Mouse (Mus musculus) heart, embryonic 13.5 days (tissue): ENCODE measurements around the gene Timm50. TPM values are rescaled to one million over a fixed set of nuclear protein-coding genes. Genes with fewer than 3 reads are reported as not detected.
A peak's percentile ranks its signal among the peaks of the same experiment; 100 is the strongest.

Source experiments
- ATAC-seq: fragments of 200-750 bp; cut with Nextera tagmentation; 2 replicates; pipeline ENCODE4 v1.8.0; 2017; ENCODE audit warnings: moderate TSS enrichment; ENCODE audit not compliant: insufficient number of reproducible peaks, low FRiP score, low TSS enrichment; ENCODE audit errors: extremely low read depth
- H3K27ac ChIP-seq: fragments of 300-500 bp; sonication (generic); replicated peaks from 2 replicates; pipeline ENCODE4 v1.5.1; 2015; ENCODE audit warnings: moderate library complexity, mild to moderate bottlenecking, inconsistent platforms
- H3K27me3 ChIP-seq: fragments of 300-500 bp; sonication (generic); replicated peaks from 2 replicates; pipeline ENCODE4 v1.6.1; 2015; ENCODE audit warnings: mild to moderate bottlenecking, inconsistent platforms
- H3K36me3 ChIP-seq: fragments of 300-500 bp; sonication (generic); 2 replicates; pipeline ENCODE4 v1.6.1; 2015; ENCODE audit warnings: mild to moderate bottlenecking, inconsistent platforms
- H3K4me1 ChIP-seq: fragments of 300-500 bp; sonication (generic); 2 replicates; pipeline ENCODE4 v1.6.1; 2015; ENCODE audit warnings: inconsistent platforms
- H3K4me2 ChIP-seq: fragments of 300-500 bp; sonication (generic); 2 replicates; pipeline ENCODE4 v1.6.1; 2015; ENCODE audit warnings: inconsistent platforms, mild to moderate bottlenecking, moderate library complexity
- H3K4me3 ChIP-seq: fragments of 300-500 bp; sonication (generic); 2 replicates; pipeline ENCODE4 v1.5.1; 2015; ENCODE audit warnings: moderate library complexity, mild to moderate bottlenecking, inconsistent platforms
- H3K9ac ChIP-seq: fragments of 300-500 bp; sonication (generic); 2 replicates; pipeline ENCODE4 v1.6.1; 2015; ENCODE audit warnings: inconsistent platforms, mild to moderate bottlenecking, moderate library complexity
- H3K9me3 ChIP-seq: fragments of 300-500 bp; sonication (generic); 2 replicates; pipeline ENCODE4 v1.6.1; 2016; ENCODE audit warnings: inconsistent platforms
- WGBS: fragments of 180-500 bp; shearing (Covaris S2); methylation state at CpG from one replicate; pipeline ENCODE4 v1.1.7; 2015; ENCODE audit warnings: mixed read lengths; 5-methylcytosine and 5-hydroxymethylcytosine counted together
- polyA plus RNA-seq: library from polyadenylated mRNA; unstranded; fragments of >200 nt; fragmentation: Nextera tagmentation; extraction: Ambion mirVana; gene quantifications from 2 replicates; pipeline ENCODE4 v1.2.1, GENCODE M21; 2015

Timm50 gene
- polyA plus RNA-seq, 1 experiment from 2014 or later = 114 TPM

DNA sequence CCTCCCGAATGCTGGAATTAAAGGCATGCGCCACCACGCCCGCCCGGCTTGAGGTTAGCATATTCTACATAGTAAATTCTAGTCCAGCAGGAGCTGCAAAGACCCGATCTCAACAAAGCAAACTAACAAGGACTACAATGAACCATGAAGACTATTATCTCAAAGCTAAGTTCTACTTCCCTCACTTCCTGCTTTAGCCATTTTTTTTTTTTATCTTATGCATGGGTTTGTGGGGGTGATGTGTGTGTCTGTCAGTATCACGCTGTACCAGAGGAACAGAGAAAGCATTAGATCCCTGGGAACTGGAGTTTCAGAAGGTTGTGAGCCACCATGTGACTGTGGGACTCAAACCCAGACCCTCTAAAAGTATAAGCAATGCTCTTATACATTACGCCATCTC, 13.4 kb upstream of the Timm50 start:
- Histone ChIP-seq H3K36me3 (peaks cover 100% of the 10 kb centered on the region), H3K9me3 (no peaks in the 10 kb centered on the region)
- WGBS = 94% methylated on average over 8 of the region's 8 CpGs

DNA sequence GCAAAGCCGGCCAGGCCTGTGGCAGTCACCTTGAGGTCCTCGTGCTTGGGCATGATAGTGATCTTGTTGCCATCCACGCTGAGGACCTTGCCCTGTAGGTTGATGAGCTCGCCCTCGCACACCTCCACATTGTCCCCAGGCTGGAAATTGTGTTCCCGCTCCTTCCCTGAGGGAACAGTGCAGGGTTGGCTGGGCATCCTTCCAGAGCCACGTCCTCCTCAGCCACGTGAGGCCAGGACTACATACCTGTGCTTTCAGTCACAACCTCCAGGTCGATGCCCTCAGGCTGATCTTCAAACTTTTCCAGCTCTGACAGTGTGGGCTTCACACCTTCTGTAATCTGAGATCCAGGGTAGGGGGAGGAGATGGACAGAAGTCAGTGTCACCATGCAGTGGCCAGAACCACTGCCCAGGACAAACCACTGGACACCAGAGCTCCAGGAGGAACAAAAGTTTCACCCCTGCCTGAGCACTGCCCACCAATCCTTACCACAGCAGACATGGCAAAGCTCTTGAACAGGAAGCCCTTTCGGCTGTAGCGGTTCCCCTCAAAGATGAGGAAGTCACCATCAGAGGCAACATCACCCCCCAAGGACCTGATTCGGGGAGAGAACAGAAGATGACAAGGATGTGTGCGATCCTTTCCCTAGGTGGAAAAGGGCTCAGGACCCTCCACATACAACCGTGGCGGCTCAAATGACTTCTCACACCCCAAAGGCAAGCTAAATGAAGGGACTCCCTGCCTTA, 10.3 kb upstream of the Timm50 start:
- no peak overlapping the region for H3K27ac ChIP-seq
- no peak overlapping the region for H3K4me2 ChIP-seq
- 90% methylated on average over 15 of the region's 15 CpGs for WGBS
- H3K9me3 ChIP-seq = no peaks in the 10 kb centered on the region
- H3K27me3 ChIP-seq = no peaks in the 10 kb centered on the region
- no peak for ATAC-seq
- no peak overlapping the region for H3K4me3 ChIP-seq
- no peaks in the 10 kb centered on the region for H3K4me1 ChIP-seq
- no peak overlapping the region for H3K9ac ChIP-seq
- H3K36me3 ChIP-seq = peaks cover 100% of the 10 kb centered on the region

More for the DNA sequence above, 13.4 kb upstream of the Timm50 start:
- Histone ChIP-seq H3K4me2 (no peak overlapping the region), H3K27ac (no peak overlapping the region), H3K9ac (no peak overlapping the region), H3K4me1 (no peaks in the 10 kb centered on the region), H3K4me3 (no peak overlapping the region), H3K27me3 (no peaks in the 10 kb centered on the region)
- ATAC-seq = no peak

DNA sequence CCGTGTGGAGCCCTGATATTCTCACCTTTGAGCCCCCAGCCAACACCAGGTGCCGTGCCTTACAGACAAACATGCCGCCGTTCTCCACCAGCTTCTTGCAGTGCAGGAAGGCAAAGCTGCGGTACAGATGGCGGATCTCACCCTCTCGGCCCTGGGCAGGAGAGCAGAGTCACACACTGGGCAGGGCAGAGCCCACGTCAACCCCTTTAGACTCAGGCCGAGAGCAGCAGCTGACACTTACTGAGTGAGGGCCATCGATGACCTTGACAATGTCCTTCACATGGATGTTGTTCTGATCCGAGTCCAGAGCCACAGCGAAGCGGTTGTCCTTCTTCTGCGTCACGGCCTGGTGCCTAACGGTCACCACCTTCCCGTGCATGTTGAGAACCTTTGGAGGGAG, 6.8 kb upstream of the Timm50 start:
- Histone ChIP-seq H3K36me3 (peaks cover 99% of the 10 kb centered on the region), H3K27ac (no peak overlapping the region), H3K9ac (no peak overlapping the region), H3K4me2 (no peak overlapping the region), H3K9me3 (no peaks in the 10 kb centered on the region), H3K27me3 (no peaks in the 10 kb centered on the region), H3K4me3 (no peak overlapping the region), H3K4me1 (no peaks in the 10 kb centered on the region)
- WGBS = 87% methylated on average over 17 of the region's 17 CpGs
- ATAC-seq = no peak

DNA sequence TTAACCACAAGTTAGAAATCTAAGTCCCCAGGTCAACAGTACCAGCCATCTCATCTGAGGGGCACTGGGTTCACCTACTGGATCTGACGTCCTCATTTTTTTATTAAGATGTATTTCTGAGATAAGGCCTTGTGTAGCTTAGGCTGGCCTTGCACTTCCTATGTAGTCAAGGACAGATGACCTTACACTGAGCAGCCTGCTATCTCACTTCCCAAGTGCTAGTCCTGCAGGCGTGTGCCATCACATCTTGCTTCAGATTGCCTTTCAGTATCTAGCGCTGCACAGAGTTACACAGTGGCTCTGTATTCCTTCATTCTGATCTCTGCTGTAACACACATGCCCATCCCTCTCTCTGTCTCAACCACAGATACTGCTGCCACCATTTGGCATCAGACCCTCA, 6.2 kb upstream of the Timm50 start:
- H3K27ac ChIP-seq = no peak overlapping the region
- H3K36me3 ChIP-seq = peaks cover 92% of the 10 kb centered on the region
- no peak for ATAC-seq
- no peaks in the 10 kb centered on the region for H3K9me3 ChIP-seq
- WGBS = 81% methylated on average over 3 of the region's 3 CpGs
- no peaks in the 10 kb centered on the region for H3K4me1 ChIP-seq
- no peak overlapping the region for H3K4me3 ChIP-seq
- H3K27me3 ChIP-seq = no peaks in the 10 kb centered on the region
- no peak overlapping the region for H3K4me2 ChIP-seq
- H3K9ac ChIP-seq = no peak overlapping the region

DNA sequence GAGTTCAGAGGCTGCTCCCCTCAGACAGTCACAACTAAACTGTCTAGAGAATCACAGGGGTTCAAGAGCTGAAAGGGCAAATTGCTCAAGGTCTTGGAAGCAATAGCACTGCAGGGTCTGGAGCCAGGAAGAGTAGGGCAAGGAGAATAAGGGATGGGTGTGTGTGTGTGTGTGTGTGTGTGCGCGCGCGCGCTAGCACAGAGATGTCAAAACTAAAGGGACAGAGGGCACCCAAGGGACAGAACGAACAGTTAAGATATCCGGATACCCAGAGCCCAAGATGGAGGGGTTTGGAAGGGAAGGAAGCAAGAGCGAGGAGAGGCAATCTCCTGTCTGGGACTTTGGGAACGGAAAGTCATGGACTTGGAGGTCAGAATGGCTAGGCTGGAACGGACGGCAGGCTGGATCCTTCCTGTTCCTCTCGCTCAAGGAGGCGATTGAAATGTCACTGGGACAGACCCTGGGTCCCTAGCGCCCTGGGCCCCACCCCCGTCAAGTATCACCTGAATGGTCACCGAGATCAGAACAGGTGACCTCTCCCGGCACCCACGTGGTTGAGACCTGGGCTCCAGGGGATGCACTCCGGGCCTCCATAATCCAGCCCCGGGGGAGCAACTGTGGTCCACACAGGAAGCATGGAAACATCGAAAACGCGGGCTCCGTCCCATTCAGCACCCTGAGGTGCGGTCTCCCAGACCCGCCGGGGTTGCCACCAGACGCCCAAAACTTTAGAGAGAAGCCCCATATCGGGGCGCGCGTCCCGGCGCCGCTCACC, 534 bp downstream of the Timm50 start:
- 4% methylated on average over 35 of the region's 35 CpGs for WGBS
- peaks cover 67% of the 10 kb centered on the region for H3K36me3 ChIP-seq

GRCm38 (mm10) chr7:28309737-28310136, 2.1 kb downstream of the Timm50 start:
- no peak for ATAC-seq
- Histone ChIP-seq H3K9me3 (no peaks in the 10 kb centered on the region), H3K27me3 (no peaks in the 10 kb centered on the region), H3K4me1 (peaks cover 19% of the 10 kb centered on the region), H3K9ac (no peak overlapping the region), H3K4me3 (no peak overlapping the region), H3K27ac (no peak overlapping the region), H3K4me2 (no peak overlapping the region), H3K36me3 (peaks cover 67% of the 10 kb centered on the region)
- 61% methylated on average over 9 of the region's 9 CpGs for WGBS

More for the DNA sequence above, 534 bp downstream of the Timm50 start:
- H3K9me3 ChIP-seq = no peaks in the 10 kb centered on the region
- peak overlapping the region; percentile 92 for H3K9ac ChIP-seq
- no peaks in the 10 kb centered on the region for H3K27me3 ChIP-seq
- H3K4me3 ChIP-seq = peak overlapping the region; percentile 93
- peak overlapping the region; percentile 57 for H3K27ac ChIP-seq
- H3K4me2 ChIP-seq = peak overlapping the region; percentile 92
- peak; percentile 27; the same call in 1 of the 2 replicates for ATAC-seq
- peaks cover 19% of the 10 kb centered on the region for H3K4me1 ChIP-seq

GRCm38 (mm10) chr7:28306216-28306615, 5.7 kb downstream of the Timm50 start:
- Histone ChIP-seq H3K9me3 (no peaks in the 10 kb centered on the region), H3K4me3 (no peak overlapping the region), H3K4me2 (no peak overlapping the region), H3K27me3 (peaks cover 26% of the 10 kb centered on the region), H3K36me3 (peaks cover 59% of the 10 kb centered on the region), H3K9ac (no peak overlapping the region), H3K27ac (no peak overlapping the region), H3K4me1 (peaks cover 24% of the 10 kb centered on the region)
- ATAC-seq = no peak
- WGBS = 78% methylated on average over 8 of the region's 8 CpGs

DNA sequence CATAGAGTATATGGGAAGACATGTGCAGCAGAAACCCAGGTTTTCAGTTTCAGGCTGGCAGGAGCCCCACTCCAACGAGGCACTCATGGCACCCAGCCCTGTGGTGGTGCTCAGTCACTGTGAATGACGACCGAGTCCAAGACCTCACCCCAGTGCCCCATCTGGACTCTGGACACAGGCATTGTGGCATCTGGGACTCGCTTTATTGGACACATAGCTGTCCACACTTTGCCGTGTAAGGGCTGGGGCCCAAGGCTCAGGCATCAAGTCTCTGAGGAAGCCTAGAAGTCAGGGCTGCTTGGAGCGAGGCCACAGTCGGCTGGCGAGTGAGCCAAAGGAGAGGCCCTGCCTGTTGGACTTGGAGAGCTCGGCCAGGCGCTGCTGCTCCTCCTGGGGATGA, 6.2 kb downstream of the Timm50 start:
- peaks cover 32% of the 10 kb centered on the region for H3K27me3 ChIP-seq
- no peak overlapping the region for H3K9ac ChIP-seq
- H3K4me3 ChIP-seq = no peak overlapping the region
- H3K36me3 ChIP-seq = peaks cover 59% of the 10 kb centered on the region
- no peaks in the 10 kb centered on the region for H3K9me3 ChIP-seq
- no peak overlapping the region for H3K27ac ChIP-seq
- ATAC-seq = no peak
- H3K4me2 ChIP-seq = no peak overlapping the region
- H3K4me1 ChIP-seq = peaks cover 20% of the 10 kb centered on the region
- 83% methylated on average over 10 of the region's 10 CpGs for WGBS

- H3K27me3 ChIP-seq = peaks cover 70% of the 10 kb centered on the region
- peak within 1 kb of the TSS; percentile 70 for H3K4me2 ChIP-seq
- H3K36me3 ChIP-seq = peaks cover 22% of the 10 kb centered on the region
- peak within 1 kb of the TSS; percentile 44 for H3K4me3 ChIP-seq
- H3K9ac ChIP-seq = peak within 1 kb of the TSS; percentile 74
- ATAC-seq = no peak
- H3K27ac ChIP-seq = no peak within 1 kb of the TSS
- no peaks in the 10 kb centered on the region for H3K9me3 ChIP-seq
- 1% methylated on average over 30 of the region's 30 CpGs for WGBS
- peaks cover 15% of the 10 kb centered on the region for H3K4me1 ChIP-seq
Observed at GRCm38 (mm10) chr7:28301616-28302433, 10.0 kb downstream of the Timm50 start, which contains the start of gene Dll3. Gene Dll3, minus strand, starts transcription at chr7:28302238.

DNA sequence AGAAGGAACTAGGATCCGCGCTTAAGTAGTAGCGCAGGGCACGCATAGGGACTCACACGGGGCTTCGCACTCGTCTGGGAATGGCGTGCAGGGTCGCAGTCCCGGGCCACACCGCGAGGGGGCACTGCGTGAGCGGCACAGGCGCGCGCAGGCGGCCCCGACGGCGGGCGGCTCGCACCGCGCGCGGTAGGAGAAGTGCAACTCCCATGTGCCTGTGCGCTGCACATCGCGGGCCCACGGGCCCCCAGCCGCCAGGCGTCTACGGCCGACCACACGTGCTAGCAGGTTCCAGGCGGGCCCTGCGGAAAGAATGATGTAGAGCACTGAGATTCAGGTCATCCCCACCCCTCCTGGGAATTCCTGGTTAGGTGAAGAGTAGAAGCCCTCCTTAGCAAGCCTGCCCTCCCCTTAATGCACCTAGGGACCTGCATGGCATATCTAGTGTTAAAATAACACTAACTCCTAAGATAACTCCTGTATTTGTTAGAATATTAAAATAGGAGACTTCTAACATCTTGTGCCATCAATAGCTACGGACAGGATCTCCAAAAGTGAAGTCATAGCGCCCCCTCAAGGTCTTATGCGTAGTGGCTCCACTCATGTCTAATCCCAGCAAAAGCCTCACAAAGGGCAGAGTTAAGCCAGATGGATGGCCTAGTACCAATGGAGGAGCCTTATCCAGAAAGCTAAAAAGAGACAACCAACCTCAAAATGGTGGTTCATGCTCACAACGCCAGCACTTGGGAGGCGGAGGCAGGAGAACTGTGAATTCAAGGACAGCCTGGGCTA, 12.8 kb downstream of the Timm50 start:
- no peaks in the 10 kb centered on the region for H3K9me3 ChIP-seq
- H3K4me2 ChIP-seq = no peak overlapping the region; the same call in 1 of the 2 replicates
- H3K4me3 ChIP-seq = no peak overlapping the region
- ATAC-seq = no peak
- H3K9ac ChIP-seq = no peak overlapping the region
- WGBS = 35% methylated on average over 43 of the region's 43 CpGs
- H3K36me3 ChIP-seq = no peaks in the 10 kb centered on the region
- peaks cover 19% of the 10 kb centered on the region for H3K4me1 ChIP-seq
- no peak overlapping the region for H3K27ac ChIP-seq
- H3K27me3 ChIP-seq = peaks cover 98% of the 10 kb centered on the region
